8 mouse cellular contexts compared by ENCODE assay signal in genomic region chr7:24081634-24082431, GRCm38 (mm10). TPM values are rescaled to one million over a fixed set of nuclear protein-coding genes. Genes with fewer than 3 reads are reported as not detected.
DNase-seq lines count a peak whose midpoint lies in the region; ATAC-seq lines count a peak whose summit lies in the region.

TSS of gene Zfp180 (plus strand) at chr7:24081924.

- 21% methylated on average over 44 of the region's 44 CpGs for WGBS in hindbrain, embryonic 15.5 days

- H3K4me2 ChIP-seq in hindbrain, embryonic 15.5 days = peak within 1 kb of the TSS; percentile 70

- peaks cover 23% of the 10 kb centered on the region for H3K4me1 ChIP-seq in hindbrain, embryonic 15.5 days (replicated peaks)

- no peaks in the 10 kb centered on the region for H3K27me3 ChIP-seq in hindbrain, embryonic 15.5 days

- peak; percentile 94 for DNase-seq in T-cell, adult 2 months (ENCODE audit: low spot score)
- DNase-seq in cerebellum, postnatal 36 days = peak; percentile 94
- peak; percentile 94 to 97 for DNase-seq in frontal cortex, postnatal 36 days (ENCODE audit: low spot score in 2 of 2)
- peak; percentile 92 for DNase-seq in left cerebral cortex, adult 11 months (ENCODE audit: low spot score)
- peak; percentile 96 to 98 for DNase-seq in lung, postnatal 4 days
- peak; percentile 97 for DNase-seq in retina, postnatal 7 days (ENCODE audit: low read depth, low spot score)
- peak; percentile 77 for DNase-seq in urinary bladder, adult 2 months (ENCODE audit: low spot score)

- peak; percentile 96 for ATAC-seq in hindbrain, embryonic 15.5 days (ENCODE audit: low FRiP score, low read depth)

- H3K4me3 ChIP-seq in hindbrain, embryonic 15.5 days = peak within 1 kb of the TSS; percentile 65

- no peaks in the 10 kb centered on the region for H3K9me3 ChIP-seq in hindbrain, embryonic 15.5 days

- H3K9ac ChIP-seq in hindbrain, embryonic 15.5 days = peak within 1 kb of the TSS; percentile 63

- peak within 1 kb of the TSS; percentile 84 for H3K27ac ChIP-seq in hindbrain, embryonic 15.5 days (replicated peaks)

- peaks cover 9% of the 10 kb centered on the region for H3K36me3 ChIP-seq in hindbrain, embryonic 15.5 days

RNA-seq across cellular contexts. Expression of gene Zfp180, which starts in this region (rescaled TPM):
- 33.7 and 35.5 TPM in 2 replicates for polyA plus RNA-seq in hindbrain, embryonic 15.5 days (2015; fragmentation: Nextera tagmentation; extraction: Ambion mirVana)
- 17.2 and 19.1 TPM in 2 replicates for polyA plus RNA-seq in urinary bladder, adult 2 months (2012; rRNA removed)

Comparison
In these comparisons a context has a peak if more than half of its experiments do, and no peak if none do; other contexts are left out.
1. Peak in every context shown above with its lines: DNase-seq, ATAC-seq, H3K4me3 ChIP-seq and H3K27ac ChIP-seq.